Mouse (Mus musculus): ENCODE data around the gene Gm20481. TPM values are rescaled to one million over a fixed set of nuclear protein-coding genes. Genes with fewer than 3 reads are reported as not detected.

The Gm20481 gene
- polyA plus RNA-seq, 1 experiment from 2014 or later, result not detected

- WGBS, result 37% methylated on average over 4 of the region's 4 CpGs
- H3K27ac ChIP-seq (ENCODE audit: low read length), result no peak overlapping the region
- no peaks in the 10 kb centered on the region for H3K27me3 ChIP-seq (ENCODE audit: control insufficient read depth, insufficient read depth, low read depth, low read length)
- H3K4me1 ChIP-seq (ENCODE audit: control insufficient read depth, insufficient read depth, low read length), result peaks cover 14% of the 10 kb centered on the region
- no peak for ATAC-seq
- no peak overlapping the region for H3K4me2 ChIP-seq (ENCODE audit: low read length)
- no peak overlapping the region for H3K4me3 ChIP-seq (ENCODE audit: low read depth, low read length)
- H3K36me3 ChIP-seq (ENCODE audit: control insufficient read depth, insufficient read depth, low read length), result peaks cover 7% of the 10 kb centered on the region; the same call in 1 of the 2 replicates
- H3K9me3 ChIP-seq (replicated peaks; ENCODE audit: control insufficient read depth, low read length, poor library complexity, severe bottlenecking), result no peaks in the 10 kb centered on the region
- no peak overlapping the region for H3K9ac ChIP-seq (ENCODE audit: low read depth, low read length)
Observed at GRCm38 (mm10) chr17:34949553-34949969, 20.2 kb upstream of the Gm20481 start.

DNA sequence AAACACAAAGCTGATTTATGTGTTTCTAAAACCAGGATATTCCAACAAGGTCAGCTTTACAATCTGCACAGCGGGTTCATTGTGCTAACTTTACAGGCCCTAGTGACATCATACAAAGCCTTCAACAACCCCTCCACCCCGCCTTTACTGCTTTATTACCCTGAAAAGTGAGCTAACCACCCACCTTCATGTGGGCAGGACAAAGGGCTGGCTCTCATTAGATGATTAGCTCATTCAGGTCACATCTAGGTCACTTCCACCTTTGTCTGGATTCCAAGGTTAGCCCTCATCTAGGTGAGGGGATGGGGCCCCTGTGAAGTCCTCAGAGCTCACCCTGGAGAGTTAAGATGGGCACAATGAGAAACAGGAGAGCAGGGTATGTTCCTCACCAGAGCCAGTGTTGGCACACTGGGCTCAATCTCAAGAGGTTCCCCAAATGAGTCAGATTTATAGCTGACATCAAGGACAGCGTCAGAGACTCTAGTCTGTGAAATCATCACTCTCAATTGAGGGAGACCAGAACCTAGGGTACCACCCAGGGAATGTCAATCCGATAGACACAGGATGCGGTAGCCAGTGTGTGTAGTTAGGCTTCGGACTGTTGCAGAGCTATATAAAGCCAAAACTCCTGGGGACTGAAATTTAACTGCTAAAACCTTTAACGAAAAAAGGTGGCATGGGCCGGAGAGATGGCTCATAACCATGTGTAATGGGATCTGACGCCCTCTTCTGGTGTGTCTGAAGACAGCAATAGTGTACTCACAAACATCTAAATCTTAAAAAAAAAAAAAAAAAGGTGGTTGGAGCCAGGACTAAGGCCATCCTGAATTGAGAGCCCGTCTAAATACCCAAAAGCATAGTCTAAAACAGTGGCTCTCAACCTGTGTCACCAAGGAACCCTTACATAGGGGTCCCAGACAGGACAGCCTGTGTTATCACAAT, 18.9 kb upstream of the Gm20481 start:
- Histone ChIP-seq H3K36me3 (ENCODE audit: control insufficient read depth, insufficient read depth, low read length) (peaks cover 7% of the 10 kb centered on the region; the same call in 1 of the 2 replicates), H3K4me2 (ENCODE audit: low read length) (peak overlapping the region; percentile 98), H3K4me3 (ENCODE audit: low read depth, low read length) (peak overlapping the region; percentile 94), H3K27ac (ENCODE audit: low read length) (peak overlapping the region; percentile 91), H3K9me3 (replicated peaks; ENCODE audit: control insufficient read depth, low read length, poor library complexity, severe bottlenecking) (no peaks in the 10 kb centered on the region), H3K9ac (ENCODE audit: low read depth, low read length) (peak overlapping the region; percentile 99), H3K27me3 (ENCODE audit: control insufficient read depth, insufficient read depth, low read depth, low read length) (no peaks in the 10 kb centered on the region), H3K4me1 (ENCODE audit: control insufficient read depth, insufficient read depth, low read length) (peaks cover 14% of the 10 kb centered on the region)
- ATAC-seq, result no peak
- WGBS, result 28% methylated on average over 10 of the region's 10 CpGs

DNA sequence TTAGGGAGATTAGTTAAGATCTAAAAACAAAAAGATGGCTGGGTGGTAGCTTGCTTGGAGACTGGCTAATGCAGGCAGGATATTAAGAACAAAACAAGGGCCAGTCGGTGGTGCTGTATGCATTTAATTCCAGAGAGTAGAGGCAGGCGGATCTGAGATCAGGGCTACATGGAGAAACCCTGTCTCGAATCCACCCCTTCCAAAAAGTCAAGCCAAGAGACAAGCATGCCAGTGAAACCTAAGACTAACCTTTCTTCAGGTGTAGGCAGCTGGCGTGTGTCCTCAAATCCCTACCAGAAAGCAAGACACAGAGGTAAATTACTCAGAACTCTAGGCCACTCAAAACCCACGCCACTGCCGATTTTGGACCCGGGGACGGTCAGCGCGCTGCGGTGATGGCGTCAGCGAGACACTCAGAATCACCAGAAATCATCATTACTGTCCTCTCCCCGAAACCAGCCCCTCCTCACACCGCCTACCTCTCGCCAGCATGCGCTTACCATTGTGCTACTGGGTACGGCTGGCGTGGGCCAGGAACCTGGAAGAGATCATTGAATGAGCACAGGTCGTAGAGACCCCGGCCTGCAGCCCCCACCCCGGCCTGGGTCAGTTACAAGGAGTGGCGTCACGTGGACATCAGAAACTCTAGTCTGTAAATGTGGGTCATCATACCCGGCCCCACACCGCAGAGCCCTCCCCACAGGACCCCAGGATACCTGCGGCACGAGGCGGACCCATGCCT, 17.9 kb upstream of the Gm20481 start:
- peak overlapping the region; percentile 98 for H3K4me2 ChIP-seq (ENCODE audit: low read length)
- under 1% methylated on average over 29 of the region's 29 CpGs for WGBS
- H3K27me3 ChIP-seq (ENCODE audit: control insufficient read depth, insufficient read depth, low read depth, low read length), result no peaks in the 10 kb centered on the region
- peaks cover 7% of the 10 kb centered on the region; the same call in 1 of the 2 replicates for H3K36me3 ChIP-seq (ENCODE audit: control insufficient read depth, insufficient read depth, low read length)
- peak; percentile 4 for ATAC-seq
- peak overlapping the region; percentile 94 for H3K4me3 ChIP-seq (ENCODE audit: low read depth, low read length)
- H3K4me1 ChIP-seq (ENCODE audit: control insufficient read depth, insufficient read depth, low read length), result peaks cover 14% of the 10 kb centered on the region
- H3K27ac ChIP-seq (ENCODE audit: low read length), result peak overlapping the region; percentile 91
- H3K9ac ChIP-seq (ENCODE audit: low read depth, low read length), result peak overlapping the region; percentile 99
- H3K9me3 ChIP-seq (replicated peaks; ENCODE audit: control insufficient read depth, low read length, poor library complexity, severe bottlenecking), result no peaks in the 10 kb centered on the region

GRCm38 (mm10) chr17:34952378-34953040, 17.2 kb upstream of the Gm20481 start:
- peak; percentile 87 for ATAC-seq
- H3K4me2 ChIP-seq (ENCODE audit: low read length), result peak overlapping the region; percentile 98
- H3K9ac ChIP-seq (ENCODE audit: low read depth, low read length), result peak overlapping the region; percentile 99
- peak overlapping the region; percentile 91 for H3K27ac ChIP-seq (ENCODE audit: low read length)
- no peaks in the 10 kb centered on the region for H3K9me3 ChIP-seq (replicated peaks; ENCODE audit: control insufficient read depth, low read length, poor library complexity, severe bottlenecking)
- no peaks in the 10 kb centered on the region for H3K27me3 ChIP-seq (ENCODE audit: control insufficient read depth, insufficient read depth, low read depth, low read length)
- WGBS, result under 1% methylated on average over 23 of the region's 23 CpGs
- peak overlapping the region; percentile 94 for H3K4me3 ChIP-seq (ENCODE audit: low read depth, low read length)
- peaks cover 14% of the 10 kb centered on the region for H3K4me1 ChIP-seq (ENCODE audit: control insufficient read depth, insufficient read depth, low read length)
- peaks cover 7% of the 10 kb centered on the region; the same call in 1 of the 2 replicates for H3K36me3 ChIP-seq (ENCODE audit: control insufficient read depth, insufficient read depth, low read length)

- Histone ChIP-seq H3K4me1 (ENCODE audit: control insufficient read depth, insufficient read depth, low read length) (peaks cover 14% of the 10 kb centered on the region), H3K27ac (ENCODE audit: low read length) (no peak overlapping the region), H3K9me3 (replicated peaks; ENCODE audit: control insufficient read depth, low read length, poor library complexity, severe bottlenecking) (no peaks in the 10 kb centered on the region), H3K4me3 (ENCODE audit: low read depth, low read length) (0 out of 2 replicates have a peak overlapping the region, but pooled peaks have one; percentile 94), H3K36me3 (ENCODE audit: control insufficient read depth, insufficient read depth, low read length) (peaks cover 7% of the 10 kb centered on the region; the same call in 1 of the 2 replicates), H3K27me3 (ENCODE audit: control insufficient read depth, insufficient read depth, low read depth, low read length) (no peaks in the 10 kb centered on the region), H3K9ac (ENCODE audit: low read depth, low read length) (no peak overlapping the region), H3K4me2 (ENCODE audit: low read length) (no peak overlapping the region)
- 91% methylated on average over 3 of the region's 3 CpGs for WGBS
- ATAC-seq, result no peak
Observed at GRCm38 (mm10) chr17:34953258-34953657, 16.5 kb upstream of the Gm20481 start.

DNA sequence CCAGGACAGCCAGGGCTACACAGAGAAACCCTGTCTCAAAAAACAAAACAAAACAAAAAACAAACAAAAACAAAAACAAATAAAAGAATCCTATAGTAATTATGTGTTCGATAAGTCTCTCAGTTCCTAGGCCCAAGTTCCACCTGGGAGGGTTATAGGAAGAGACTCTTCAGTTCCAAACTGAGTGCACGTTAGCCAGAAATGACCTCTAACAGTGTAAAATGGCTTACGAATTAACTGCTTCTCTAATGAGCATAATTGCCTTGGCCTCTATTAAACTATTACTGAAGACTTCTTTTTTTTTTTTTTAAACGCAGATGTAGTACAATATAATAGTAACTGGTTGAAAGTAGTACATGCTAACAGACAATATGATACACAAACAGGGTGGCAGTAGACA, 15.8 kb upstream of the Gm20481 start:
- Histone ChIP-seq H3K9ac (ENCODE audit: low read depth, low read length) (no peak overlapping the region), H3K9me3 (replicated peaks; ENCODE audit: control insufficient read depth, low read length, poor library complexity, severe bottlenecking) (no peaks in the 10 kb centered on the region), H3K4me3 (ENCODE audit: low read depth, low read length) (no peak overlapping the region), H3K4me1 (ENCODE audit: control insufficient read depth, insufficient read depth, low read length) (peaks cover 14% of the 10 kb centered on the region), H3K27ac (ENCODE audit: low read length) (no peak overlapping the region), H3K27me3 (ENCODE audit: control insufficient read depth, insufficient read depth, low read depth, low read length) (no peaks in the 10 kb centered on the region), H3K36me3 (ENCODE audit: control insufficient read depth, insufficient read depth, low read length) (peaks cover 7% of the 10 kb centered on the region; the same call in 1 of the 2 replicates), H3K4me2 (ENCODE audit: low read length) (no peak overlapping the region)
- ATAC-seq, result no peak
- WGBS, result 89% methylated on average over 4 of the region's 4 CpGs

DNA sequence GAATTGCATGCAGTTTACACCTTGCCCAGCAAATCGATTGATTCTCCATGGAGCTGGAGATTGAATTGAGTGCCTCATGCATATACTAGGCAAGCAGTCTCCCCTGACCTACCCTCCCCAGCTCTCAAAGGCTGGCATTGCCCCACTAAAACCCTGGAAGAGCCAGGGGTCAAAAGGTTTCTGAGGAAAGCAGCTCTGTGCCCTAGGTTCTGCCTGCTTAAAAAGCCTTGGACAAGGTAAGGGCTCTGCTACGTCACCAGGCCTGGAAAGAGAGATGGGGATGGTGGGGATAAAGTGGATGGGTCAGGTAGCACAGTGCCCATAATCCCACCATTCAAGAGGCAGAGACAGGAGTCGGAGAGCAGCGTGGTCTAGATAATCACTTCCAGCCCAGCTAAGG, 14.9 kb upstream of the Gm20481 start:
- Histone ChIP-seq H3K36me3 (ENCODE audit: control insufficient read depth, insufficient read depth, low read length) (0 out of 2 replicates have a peak, but pooled peaks cover 2% of the 10 kb centered on the region), H3K4me3 (ENCODE audit: low read depth, low read length) (no peak overlapping the region), H3K9me3 (replicated peaks; ENCODE audit: control insufficient read depth, low read length, poor library complexity, severe bottlenecking) (no peaks in the 10 kb centered on the region), H3K27ac (ENCODE audit: low read length) (no peak overlapping the region), H3K27me3 (ENCODE audit: control insufficient read depth, insufficient read depth, low read depth, low read length) (0 out of 2 replicates have a peak, but pooled peaks cover under 1% of the 10 kb centered on the region), H3K4me2 (ENCODE audit: low read length) (no peak overlapping the region), H3K9ac (ENCODE audit: low read depth, low read length) (no peak overlapping the region), H3K4me1 (ENCODE audit: control insufficient read depth, insufficient read depth, low read length) (peaks cover 18% of the 10 kb centered on the region)
- WGBS, result 84% methylated on average over 4 of the region's 4 CpGs
- ATAC-seq, result no peak

DNA sequence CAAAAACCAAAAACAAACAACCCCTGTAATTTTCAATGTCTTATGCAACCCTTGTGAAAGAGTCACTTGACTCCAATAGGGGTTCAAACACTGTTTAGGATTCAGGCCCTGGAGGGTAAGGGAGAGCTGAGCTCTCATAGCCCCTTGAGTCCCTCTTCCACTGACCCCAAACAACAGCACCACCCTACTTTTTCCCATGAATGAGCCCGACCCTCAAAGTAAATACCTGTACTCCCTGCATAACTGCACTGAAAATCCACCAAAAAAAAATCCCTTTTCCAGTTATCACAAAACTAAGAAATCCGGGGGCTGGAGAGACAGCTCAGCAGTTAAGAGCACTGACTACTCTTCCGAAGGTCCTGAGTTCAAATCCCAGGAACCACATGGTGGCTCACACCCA, 13.8 kb upstream of the Gm20481 start:
- Histone ChIP-seq H3K36me3 (ENCODE audit: control insufficient read depth, insufficient read depth, low read length) (no peaks in the 10 kb centered on the region), H3K27ac (ENCODE audit: low read length) (no peak overlapping the region), H3K9ac (ENCODE audit: low read depth, low read length) (no peak overlapping the region), H3K4me3 (ENCODE audit: low read depth, low read length) (no peak overlapping the region), H3K4me2 (ENCODE audit: low read length) (no peak overlapping the region), H3K4me1 (ENCODE audit: control insufficient read depth, insufficient read depth, low read length) (peaks cover 9% of the 10 kb centered on the region), H3K9me3 (replicated peaks; ENCODE audit: control insufficient read depth, low read length, poor library complexity, severe bottlenecking) (no peaks in the 10 kb centered on the region), H3K27me3 (ENCODE audit: control insufficient read depth, insufficient read depth, low read depth, low read length) (peaks cover 7% of the 10 kb centered on the region)
- WGBS, result 85% methylated on average over 3 of the region's 3 CpGs
- ATAC-seq, result no peak

All from midbrain, embryonic 16.5 days (tissue).